Mouse (Mus musculus) stomach, embryonic 14.5 days (tissue): ENCODE results near the gene 1110008L16Rik. TPM values are rescaled to one million over a fixed set of nuclear protein-coding genes. Genes with fewer than 3 reads are reported as not detected.
A peak's percentile ranks its signal among the peaks of the same experiment; 100 is the strongest.

Experiments
- ATAC-seq: fragments of 200-750 bp; cut with Nextera tagmentation; 2 replicates; pipeline ENCODE4 v1.8.0; 2017; ENCODE audit warnings: low read depth, moderate TSS enrichment; ENCODE audit not compliant: insufficient number of reproducible peaks, insufficient read depth, low FRiP score
- H3K27ac ChIP-seq: fragments of 300-500 bp; sonication (generic); 2 replicates; pipeline ENCODE4 v1.5.1; 2014; ENCODE audit warnings: mild to moderate bottlenecking, low read length, moderate library complexity, mixed read lengths
- H3K27me3 ChIP-seq: fragments of 300-500 bp; sonication (generic); 2 replicates; pipeline ENCODE4 v1.6.1; 2014; ENCODE audit warnings: low read length, control low read depth, mixed read lengths; ENCODE audit not compliant: control insufficient read depth, insufficient read depth
- H3K36me3 ChIP-seq: fragments of 300-500 bp; sonication (generic); 2 replicates; pipeline ENCODE4 v1.6.1; 2014; ENCODE audit warnings: mild to moderate bottlenecking, control low read depth, low read length, moderate library complexity, mixed read lengths; ENCODE audit not compliant: control insufficient read depth, insufficient read depth
- H3K4me1 ChIP-seq: fragments of 300-500 bp; sonication (generic); 2 replicates; pipeline ENCODE4 v1.6.1; 2014; ENCODE audit warnings: low read length, control low read depth, mixed read lengths; ENCODE audit not compliant: control insufficient read depth, insufficient read depth
- H3K4me2 ChIP-seq: fragments of 300-500 bp; sonication (generic); replicated peaks from 2 replicates; pipeline ENCODE4 v1.6.1; 2014; ENCODE audit warnings: low read depth, low read length, control low read depth
- H3K4me3 ChIP-seq: fragments of 300-500 bp; sonication (generic); 2 replicates; pipeline ENCODE4 v1.5.1; 2014; ENCODE audit warnings: low read depth, low read length, control low read depth
- H3K9ac ChIP-seq: fragments of 300-500 bp; sonication (generic); replicated peaks from 2 replicates; pipeline ENCODE4 v1.6.1; 2014; ENCODE audit warnings: low read depth, mild to moderate bottlenecking, control low read depth, low read length, moderate library complexity, mixed read lengths
- H3K9me3 ChIP-seq: fragments of 300-500 bp; sonication (generic); 2 replicates; pipeline ENCODE4 v1.6.1; 2016; ENCODE audit warnings: low read depth, low read length, control low read depth; ENCODE audit not compliant: control insufficient read depth
- WGBS: fragments of 180-500 bp; shearing (Covaris S2); extraction: QIAGEN DNeasy Blood & Tissue Kit; methylation state at CpG from one replicate; pipeline ENCODE4 v1.1.7; 2014; 5-methylcytosine and 5-hydroxymethylcytosine counted together
- polyA plus RNA-seq: library from polyadenylated mRNA; unstranded; fragments of >200 nt; fragmentation: Nextera tagmentation; extraction: Ambion mirVana; gene quantifications from 2 replicates; pipeline ENCODE4 v1.2.1, GENCODE M21; 2014

Gene 1110008L16Rik
- polyA plus RNA-seq, 1 experiment from 2014 or later = 29.5 TPM

DNA sequence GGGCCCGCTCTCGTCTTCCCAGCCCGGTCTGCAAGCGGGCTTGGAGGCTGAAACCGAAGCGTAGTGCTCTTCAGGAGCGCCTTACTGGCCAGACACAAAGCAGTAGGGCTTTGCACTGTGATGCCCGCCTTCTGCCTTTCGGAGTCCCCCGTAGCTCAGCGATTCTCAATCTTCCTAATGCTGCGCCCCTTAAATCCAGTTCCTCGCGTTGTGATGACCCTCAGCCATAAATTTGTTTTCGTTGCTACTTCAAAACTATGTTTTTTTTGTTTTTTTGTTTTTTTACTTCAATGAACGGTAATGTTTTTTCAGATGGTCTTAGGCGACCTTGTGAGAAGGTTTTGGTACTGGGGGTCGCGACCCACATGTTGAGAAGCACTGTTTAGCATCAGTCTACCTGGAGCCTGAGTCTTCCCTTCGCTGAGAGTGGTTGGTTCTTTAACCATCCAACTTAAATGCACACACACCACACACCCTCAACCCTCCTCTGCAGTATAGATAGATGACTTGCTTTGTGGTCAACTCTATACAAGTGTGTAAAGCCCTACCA lies 99.8 kb downstream of the 1110008L16Rik start:
- H3K36me3 ChIP-seq = no peaks in the 10 kb centered on the region
- peak overlapping the region; percentile 93 for H3K27ac ChIP-seq
- peak overlapping the region; percentile 80 for H3K4me3 ChIP-seq
- H3K4me1 ChIP-seq = peaks cover 13% of the 10 kb centered on the region
- H3K4me2 ChIP-seq = peak overlapping the region; percentile 78
- H3K27me3 ChIP-seq = no peaks in the 10 kb centered on the region
- peak overlapping the region; percentile 75 for H3K9ac ChIP-seq
- ATAC-seq = no peak
- H3K9me3 ChIP-seq = no peaks in the 10 kb centered on the region
- 3% methylated on average over 20 of the region's 20 CpGs for WGBS

DNA sequence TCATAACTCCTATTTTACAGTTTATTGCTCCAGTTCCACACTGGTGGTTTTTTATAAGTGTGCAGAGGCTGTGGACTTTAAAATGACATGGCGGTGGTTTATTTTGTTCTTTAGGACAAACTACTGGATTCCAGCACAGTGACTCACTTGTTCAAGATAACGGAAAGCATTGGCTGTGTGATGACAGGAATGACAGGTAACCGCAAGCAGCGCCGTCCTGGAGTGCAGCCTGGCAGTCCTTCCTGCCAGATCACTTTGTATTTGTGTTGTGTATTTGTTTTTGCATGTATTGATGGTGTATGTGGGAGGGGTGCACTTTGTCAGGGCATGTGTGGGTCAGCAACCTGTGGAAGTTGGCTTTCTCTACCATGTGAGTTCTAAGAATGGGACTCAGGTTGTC lies 108.5 kb downstream of the 1110008L16Rik start:
- ATAC-seq = no peak
- 90% methylated on average over 5 of the region's 5 CpGs for WGBS
- Histone ChIP-seq H3K27me3 (no peaks in the 10 kb centered on the region), H3K27ac (no peak overlapping the region), H3K9ac (no peak overlapping the region), H3K4me3 (no peak overlapping the region), H3K4me1 (no peaks in the 10 kb centered on the region), H3K9me3 (no peaks in the 10 kb centered on the region), H3K4me2 (no peak overlapping the region), H3K36me3 (peaks cover 31% of the 10 kb centered on the region)

DNA sequence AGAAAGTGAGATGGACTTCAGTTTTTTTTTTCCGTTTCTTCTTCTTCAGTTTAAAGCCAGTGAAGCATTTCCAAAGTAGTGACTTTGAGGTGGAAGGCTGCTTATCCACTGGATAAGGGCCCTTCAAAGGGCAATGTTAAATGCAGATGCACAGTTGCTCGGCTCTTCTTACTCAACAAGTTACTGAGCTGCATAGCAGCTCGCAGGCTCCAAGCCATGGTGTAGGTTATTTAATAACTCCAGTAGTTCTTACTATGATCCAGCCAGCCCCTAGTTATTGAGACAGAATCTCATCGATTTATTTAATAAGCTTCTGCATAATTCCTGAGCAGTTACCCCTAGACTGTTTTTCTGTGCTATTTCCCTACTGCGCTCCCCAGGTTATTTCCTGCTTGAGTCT lies 115.9 kb downstream of the 1110008L16Rik start:
- Histone ChIP-seq H3K4me3 (no peak overlapping the region), H3K27me3 (no peaks in the 10 kb centered on the region), H3K27ac (no peak overlapping the region), H3K36me3 (peaks cover 74% of the 10 kb centered on the region), H3K9me3 (no peaks in the 10 kb centered on the region), H3K4me1 (no peaks in the 10 kb centered on the region), H3K9ac (no peak overlapping the region), H3K4me2 (no peak overlapping the region)
- 97% methylated on average over 5 of the region's 5 CpGs for WGBS
- no peak for ATAC-seq

DNA sequence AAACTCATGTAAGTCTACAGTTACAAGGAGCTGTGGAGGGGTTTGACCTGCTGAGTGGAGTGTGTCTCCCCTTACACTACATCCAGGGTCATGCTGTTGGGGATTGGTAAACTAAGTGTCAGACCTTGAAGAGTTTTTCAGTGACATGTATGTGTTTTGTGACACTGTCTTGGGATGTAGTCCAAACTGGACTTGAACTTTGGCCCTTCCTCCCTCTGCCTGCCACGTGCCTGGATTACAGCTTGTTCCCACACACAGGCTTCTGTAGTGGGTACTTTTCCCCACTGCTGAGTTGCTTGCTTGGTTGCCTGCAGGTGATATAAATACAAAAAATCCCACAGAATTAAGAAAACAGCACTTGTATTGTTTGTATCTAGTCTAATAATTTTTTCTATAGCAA lies 116.4 kb downstream of the 1110008L16Rik start:
- Histone ChIP-seq H3K9me3 (no peaks in the 10 kb centered on the region), H3K36me3 (peaks cover 79% of the 10 kb centered on the region), H3K27me3 (no peaks in the 10 kb centered on the region), H3K4me1 (no peaks in the 10 kb centered on the region), H3K27ac (no peak overlapping the region), H3K9ac (no peak overlapping the region), H3K4me3 (no peak overlapping the region), H3K4me2 (no peak overlapping the region)
- 87% methylated on average over 1 of the region's 1 CpGs for WGBS
- no peak for ATAC-seq

DNA sequence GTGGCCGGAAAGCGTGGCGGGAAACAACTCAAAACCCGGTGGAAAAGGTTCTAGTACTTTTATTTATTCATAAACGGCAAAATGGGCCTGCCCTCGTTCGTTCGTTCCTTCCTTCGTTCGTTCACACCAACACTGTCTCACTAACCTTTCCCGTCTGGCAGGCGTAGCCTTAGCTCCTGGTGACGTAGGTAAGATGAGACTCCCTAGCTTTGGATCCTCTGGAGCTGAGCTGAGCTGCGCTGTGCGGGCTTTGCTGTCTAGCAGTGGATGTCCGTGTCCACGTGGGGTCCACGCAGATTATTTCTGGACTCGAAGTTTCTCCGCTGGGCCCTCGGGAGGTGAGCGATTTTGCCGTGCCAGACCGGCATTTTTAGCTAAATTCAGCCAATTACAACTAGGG lies 120.8 kb downstream of the 1110008L16Rik start:
- no peaks in the 10 kb centered on the region for H3K4me1 ChIP-seq
- H3K9ac ChIP-seq = no peak overlapping the region
- no peaks in the 10 kb centered on the region for H3K9me3 ChIP-seq
- ATAC-seq = no peak
- no peaks in the 10 kb centered on the region for H3K27me3 ChIP-seq
- no peak overlapping the region for H3K4me3 ChIP-seq
- 93% methylated on average over 24 of the region's 24 CpGs for WGBS
- H3K36me3 ChIP-seq = peaks cover 47% of the 10 kb centered on the region
- H3K4me2 ChIP-seq = no peak overlapping the region
- H3K27ac ChIP-seq = no peak overlapping the region

DNA sequence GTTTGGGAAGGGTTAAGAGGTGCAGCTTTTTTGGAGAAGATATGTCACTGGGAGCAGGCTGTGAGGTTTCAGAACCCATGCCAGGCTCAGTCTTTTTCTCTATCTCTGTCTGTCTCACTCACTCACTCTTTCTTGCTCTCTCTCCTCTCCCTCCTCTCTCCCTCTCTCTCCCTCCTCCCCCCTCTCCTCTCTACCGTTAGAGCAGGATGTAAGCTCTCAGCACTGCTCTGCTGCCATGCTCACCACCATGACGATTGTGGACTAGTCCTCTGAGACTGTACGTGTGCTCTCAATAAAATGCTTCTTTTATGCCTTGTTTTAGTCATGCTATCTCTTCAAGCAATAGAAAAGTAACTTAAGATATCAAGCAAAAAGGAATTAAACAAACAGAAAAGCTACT lies 122.7 kb downstream of the 1110008L16Rik start:
- no peak for ATAC-seq
- no peak overlapping the region for H3K4me2 ChIP-seq
- no peak overlapping the region for H3K27ac ChIP-seq
- H3K4me1 ChIP-seq = no peaks in the 10 kb centered on the region
- H3K4me3 ChIP-seq = no peak overlapping the region
- H3K27me3 ChIP-seq = no peaks in the 10 kb centered on the region
- H3K9ac ChIP-seq = no peak overlapping the region
- H3K36me3 ChIP-seq = peaks cover 31% of the 10 kb centered on the region
- no peaks in the 10 kb centered on the region for H3K9me3 ChIP-seq
- WGBS = 24% methylated on average over 3 of the region's 3 CpGs

DNA sequence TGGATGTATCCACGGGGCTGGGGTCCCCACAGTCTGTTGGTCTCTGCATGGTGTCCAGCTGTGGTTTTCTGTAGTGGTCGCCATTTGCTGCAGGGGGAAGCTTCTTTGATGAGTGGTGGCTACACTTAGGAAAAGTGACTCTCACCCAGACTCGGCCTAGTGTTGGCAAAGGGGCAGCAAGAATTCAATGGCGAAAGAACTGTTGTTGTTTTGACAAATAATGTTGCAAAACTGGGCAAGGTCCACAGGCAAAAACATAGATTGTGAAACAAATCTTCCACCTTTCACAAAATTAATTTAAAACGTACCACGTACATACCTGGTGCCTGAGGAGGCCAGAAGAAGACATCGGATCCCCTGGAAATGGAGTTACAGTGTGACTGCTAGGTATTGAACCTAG lies 126.9 kb downstream of the 1110008L16Rik start:
- no peak overlapping the region for H3K4me3 ChIP-seq
- no peak overlapping the region for H3K9ac ChIP-seq
- ATAC-seq = no peak
- H3K4me1 ChIP-seq = no peaks in the 10 kb centered on the region
- no peaks in the 10 kb centered on the region for H3K9me3 ChIP-seq
- H3K36me3 ChIP-seq = no peaks in the 10 kb centered on the region
- H3K27me3 ChIP-seq = no peaks in the 10 kb centered on the region
- 88% methylated on average over 7 of the region's 7 CpGs for WGBS
- H3K27ac ChIP-seq = no peak overlapping the region
- no peak overlapping the region for H3K4me2 ChIP-seq

DNA sequence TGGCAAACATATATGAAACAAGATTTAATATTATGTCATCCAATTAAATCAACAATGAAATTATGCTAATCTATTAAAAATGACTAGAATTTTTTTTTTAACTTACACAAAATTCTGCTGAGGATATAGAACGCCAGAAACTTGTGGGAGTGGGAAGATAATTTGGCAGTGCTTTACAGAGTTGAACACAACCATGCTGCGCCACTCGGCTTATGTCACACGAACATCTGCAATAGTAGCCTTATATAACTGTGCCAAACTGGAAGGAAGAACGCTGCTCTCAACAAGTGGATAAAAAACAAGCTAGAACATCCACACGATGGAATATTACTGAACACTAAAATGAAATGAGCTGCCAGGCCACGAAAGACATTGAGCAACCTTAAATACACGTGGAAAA lies 129.8 kb downstream of the 1110008L16Rik start:
- Histone ChIP-seq H3K4me3 (no peak overlapping the region), H3K27me3 (no peaks in the 10 kb centered on the region), H3K4me1 (no peaks in the 10 kb centered on the region), H3K4me2 (no peak overlapping the region), H3K9ac (no peak overlapping the region), H3K9me3 (no peaks in the 10 kb centered on the region), H3K27ac (no peak overlapping the region), H3K36me3 (no peaks in the 10 kb centered on the region)
- WGBS = 80% methylated on average over 8 of the region's 8 CpGs
- no peak for ATAC-seq

DNA sequence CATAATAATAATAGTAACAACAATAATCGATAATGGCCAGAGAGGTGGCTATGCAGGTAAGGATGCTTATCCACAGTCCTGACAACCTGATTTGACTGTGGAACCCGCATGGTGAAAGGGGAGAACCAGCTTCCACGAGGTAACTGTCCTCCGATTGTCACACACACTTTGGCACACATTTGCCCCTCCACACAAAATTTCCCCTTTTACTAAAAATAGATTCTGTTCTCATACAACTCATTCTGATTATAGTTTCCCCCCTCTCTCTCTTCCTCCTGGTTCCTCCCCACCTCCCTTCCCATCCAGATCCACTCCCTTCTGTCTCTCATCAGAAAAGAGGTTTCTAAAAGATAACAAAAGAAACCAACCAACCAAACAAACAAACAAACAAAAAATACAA lies 130.6 kb downstream of the 1110008L16Rik start:
- WGBS = 90% methylated on average over 4 of the region's 4 CpGs
- H3K4me2 ChIP-seq = no peak overlapping the region
- no peak overlapping the region for H3K27ac ChIP-seq
- no peaks in the 10 kb centered on the region for H3K27me3 ChIP-seq
- H3K9ac ChIP-seq = no peak overlapping the region
- no peaks in the 10 kb centered on the region for H3K36me3 ChIP-seq
- no peak overlapping the region for H3K4me3 ChIP-seq
- no peak for ATAC-seq
- H3K4me1 ChIP-seq = no peaks in the 10 kb centered on the region
- no peaks in the 10 kb centered on the region for H3K9me3 ChIP-seq
